Mouse (Mus musculus): Measurements from ENCODE around the gene Mrpl24. TPM values are rescaled to one million over a fixed set of nuclear protein-coding genes. Genes with fewer than 3 reads are reported as not detected.

Mrpl24 gene
- polyA plus RNA-seq, 1 experiment = 25.5 TPM

- no peak for TF ChIP-seq POLR2A (IDR thresholded peaks at IDR 0.05; ENCODE audit: low read depth, low read length)
- no peak for TF ChIP-seq CTCF (IDR thresholded peaks at IDR 0.05; ENCODE audit: extremely low read depth, insufficient read length, insufficient replicate concordance, low read depth, low read length)
- 14% methylated on average over 26 of the region's 26 CpGs for WGBS
- Histone ChIP-seq H3K4me3 (ENCODE audit: low read depth, low read length) (no peak overlapping the region), H3K27me3 (ENCODE audit: control insufficient read depth, insufficient read depth, low read length) (peaks cover 52% of the 10 kb centered on the region), H3K4me1 (ENCODE audit: control insufficient read depth, insufficient read depth, insufficient read length, low read length) (no peaks in the 10 kb centered on the region), H3K36me3 (ENCODE audit: control insufficient read depth, insufficient read depth, low read length) (peaks cover 2% of the 10 kb centered on the region), H3K27ac (ENCODE audit: insufficient read depth, low read depth, low read length) (no peak overlapping the region)
Observed at GRCm38 (mm10) chr3:87947056-87947810, 27.9 kb downstream of the Mrpl24 start.

GRCm38 (mm10) chr3:87947811-87948199 is 28.5 kb downstream of the Mrpl24 start:
- WGBS = 5% methylated on average over 17 of the region's 17 CpGs
- H3K4me3 ChIP-seq (ENCODE audit: low read depth, low read length) = no peak overlapping the region
- H3K36me3 ChIP-seq (ENCODE audit: control insufficient read depth, insufficient read depth, low read length) = no peaks in the 10 kb centered on the region
- no peak overlapping the region for H3K27ac ChIP-seq (ENCODE audit: insufficient read depth, low read depth, low read length)
- TF ChIP-seq POLR2A (IDR thresholded peaks at IDR 0.05; ENCODE audit: low read depth, low read length) (no peak), CTCF (IDR thresholded peaks at IDR 0.05; ENCODE audit: extremely low read depth, insufficient read length, insufficient replicate concordance, low read depth, low read length) (no peak)
- H3K27me3 ChIP-seq (ENCODE audit: control insufficient read depth, insufficient read depth, low read length) = peaks cover 58% of the 10 kb centered on the region
- no peaks in the 10 kb centered on the region for H3K4me1 ChIP-seq (ENCODE audit: control insufficient read depth, insufficient read depth, insufficient read length, low read length)

DNA sequence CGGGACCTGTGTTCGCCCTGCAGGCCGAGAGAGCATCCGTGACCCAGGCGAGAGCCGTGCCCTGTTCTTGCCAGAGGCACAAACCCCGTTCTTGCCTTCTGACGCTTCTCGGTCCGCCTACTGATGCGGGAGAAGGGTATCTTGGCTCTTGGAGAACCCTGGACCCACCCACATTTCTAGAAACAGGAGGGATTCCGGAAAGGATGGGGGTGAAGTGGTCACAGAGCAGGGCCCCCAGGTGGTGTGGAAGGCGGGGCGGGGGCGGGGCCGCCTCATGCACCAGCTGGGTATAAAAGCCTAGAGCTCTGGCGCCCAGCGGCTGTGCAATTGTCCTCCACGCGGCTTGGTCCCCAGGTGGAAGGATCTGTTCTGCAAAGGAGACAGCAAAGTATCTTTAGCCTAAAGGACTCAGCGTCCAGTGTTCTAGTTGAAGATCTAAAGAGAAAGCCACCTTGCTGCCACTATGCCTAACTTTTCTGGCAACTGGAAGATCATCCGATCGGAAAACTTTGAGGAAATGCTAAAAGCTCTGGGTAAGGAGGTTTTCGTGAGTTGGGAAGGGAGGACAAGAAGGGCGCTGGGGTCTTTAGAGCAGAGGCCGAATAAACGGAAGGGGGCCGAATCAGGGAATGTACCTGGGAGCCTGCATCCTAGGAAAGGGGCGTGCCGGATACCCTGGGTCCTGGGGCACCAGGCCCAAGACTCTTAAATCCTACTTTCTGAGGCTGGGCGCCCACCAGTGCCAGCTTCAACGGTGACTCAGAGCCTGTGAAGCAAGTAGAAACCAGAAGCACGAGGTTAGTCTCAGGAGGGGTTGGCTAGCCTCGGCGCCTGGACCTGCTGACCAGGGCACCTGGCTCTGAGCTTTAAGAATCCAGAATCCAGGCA is 29.3 kb downstream of the Mrpl24 start, which contains the start of gene Crabp2:
Crabp2 (plus strand) TSS at position 289 of the 888 bp plus-strand sequence.
- H3K4me3 ChIP-seq (ENCODE audit: low read depth, low read length) = peak within 1 kb of the TSS; percentile 18; the same call in 1 of the 2 replicates

GRCm38 (mm10) chr3:87949266-87949954 is 30.1 kb downstream of the Mrpl24 start:
- H3K27ac ChIP-seq (ENCODE audit: insufficient read depth, low read depth, low read length) = no peak overlapping the region
- H3K27me3 ChIP-seq (ENCODE audit: control insufficient read depth, insufficient read depth, low read length) = peaks cover 65% of the 10 kb centered on the region
- H3K36me3 ChIP-seq (ENCODE audit: control insufficient read depth, insufficient read depth, low read length) = no peaks in the 10 kb centered on the region
- 32% methylated on average over 16 of the region's 16 CpGs for WGBS
- H3K4me1 ChIP-seq (ENCODE audit: control insufficient read depth, insufficient read depth, insufficient read length, low read length) = no peaks in the 10 kb centered on the region
- TF ChIP-seq CTCF (IDR thresholded peaks at IDR 0.05; ENCODE audit: extremely low read depth, insufficient read length, insufficient replicate concordance, low read depth, low read length) (no peak), POLR2A (IDR thresholded peaks at IDR 0.05; ENCODE audit: low read depth, low read length) (no peak)
- H3K4me3 ChIP-seq (ENCODE audit: low read depth, low read length) = no peak overlapping the region

More for the DNA sequence above, 29.3 kb downstream of the Mrpl24 start, which contains the start of gene Crabp2:
- TF ChIP-seq POLR2A (IDR thresholded peaks at IDR 0.05; ENCODE audit: low read depth, low read length) (no peak), CTCF (IDR thresholded peaks at IDR 0.05; ENCODE audit: extremely low read depth, insufficient read length, insufficient replicate concordance, low read depth, low read length) (no peak)
- no peaks in the 10 kb centered on the region for H3K4me1 ChIP-seq (ENCODE audit: control insufficient read depth, insufficient read depth, insufficient read length, low read length)
- H3K36me3 ChIP-seq (ENCODE audit: control insufficient read depth, insufficient read depth, low read length) = no peaks in the 10 kb centered on the region
- H3K27me3 ChIP-seq (ENCODE audit: control insufficient read depth, insufficient read depth, low read length) = peaks cover 65% of the 10 kb centered on the region
- WGBS = 7% methylated on average over 35 of the region's 35 CpGs
- H3K27ac ChIP-seq (ENCODE audit: insufficient read depth, low read depth, low read length) = no peak within 1 kb of the TSS

DNA sequence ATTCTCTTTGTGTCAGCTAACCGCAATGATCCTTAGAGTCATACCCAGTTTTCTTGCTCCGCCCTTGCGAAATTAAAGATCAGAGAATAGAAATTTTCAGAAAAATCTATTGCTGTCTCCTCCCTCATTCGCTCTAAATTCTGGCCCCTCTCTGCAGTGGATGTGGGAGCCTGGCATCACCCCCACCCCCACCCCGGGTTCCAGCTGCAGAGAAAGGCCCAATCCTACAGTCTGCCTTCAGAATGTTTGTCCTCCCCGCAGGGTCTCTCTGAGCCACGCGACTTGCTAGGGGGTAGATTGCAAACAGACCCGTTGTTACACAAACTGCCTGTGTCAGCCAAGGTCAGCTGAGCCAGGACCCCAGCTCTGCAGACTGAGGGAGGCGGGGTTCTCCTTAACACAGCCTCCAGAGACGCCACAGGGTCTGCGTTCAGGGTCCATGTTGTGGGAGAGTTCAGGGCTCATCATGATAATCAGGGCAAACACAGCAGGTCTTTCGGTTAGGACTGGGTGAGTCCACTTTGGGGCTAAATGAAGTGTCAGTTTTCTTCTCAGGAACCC is 30.7 kb downstream of the Mrpl24 start:
- H3K27ac ChIP-seq (ENCODE audit: insufficient read depth, low read depth, low read length) = no peak overlapping the region
- H3K4me1 ChIP-seq (ENCODE audit: control insufficient read depth, insufficient read depth, insufficient read length, low read length) = no peaks in the 10 kb centered on the region
- 29% methylated on average over 13 of the region's 13 CpGs for WGBS
- TF ChIP-seq CTCF (IDR thresholded peaks at IDR 0.05; ENCODE audit: extremely low read depth, insufficient read length, insufficient replicate concordance, low read depth, low read length) (no peak), POLR2A (IDR thresholded peaks at IDR 0.05; ENCODE audit: low read depth, low read length) (no peak)
- H3K27me3 ChIP-seq (ENCODE audit: control insufficient read depth, insufficient read depth, low read length) = peaks cover 65% of the 10 kb centered on the region
- no peak overlapping the region for H3K4me3 ChIP-seq (ENCODE audit: low read depth, low read length)
- H3K36me3 ChIP-seq (ENCODE audit: control insufficient read depth, insufficient read depth, low read length) = no peaks in the 10 kb centered on the region

- Histone ChIP-seq H3K27me3 (ENCODE audit: control insufficient read depth, insufficient read depth, low read length) (peaks cover 57% of the 10 kb centered on the region), H3K4me3 (ENCODE audit: low read depth, low read length) (no peak overlapping the region), H3K4me1 (ENCODE audit: control insufficient read depth, insufficient read depth, insufficient read length, low read length) (no peaks in the 10 kb centered on the region), H3K27ac (ENCODE audit: insufficient read depth, low read depth, low read length) (no peak overlapping the region), H3K36me3 (ENCODE audit: control insufficient read depth, insufficient read depth, low read length) (no peaks in the 10 kb centered on the region)
- TF ChIP-seq POLR2A (IDR thresholded peaks at IDR 0.05; ENCODE audit: low read depth, low read length) (no peak), CTCF (IDR thresholded peaks at IDR 0.05; ENCODE audit: extremely low read depth, insufficient read length, insufficient replicate concordance, low read depth, low read length) (no peak)
- 40% methylated on average over 12 of the region's 12 CpGs for WGBS
Observed at GRCm38 (mm10) chr3:87951946-87952345, 32.6 kb downstream of the Mrpl24 start.

Data from small intestine, adult 2 months (tissue).